Mouse (Mus musculus): ENCODE results near the gene Olfr312.

Gene Olfr312

DNA sequence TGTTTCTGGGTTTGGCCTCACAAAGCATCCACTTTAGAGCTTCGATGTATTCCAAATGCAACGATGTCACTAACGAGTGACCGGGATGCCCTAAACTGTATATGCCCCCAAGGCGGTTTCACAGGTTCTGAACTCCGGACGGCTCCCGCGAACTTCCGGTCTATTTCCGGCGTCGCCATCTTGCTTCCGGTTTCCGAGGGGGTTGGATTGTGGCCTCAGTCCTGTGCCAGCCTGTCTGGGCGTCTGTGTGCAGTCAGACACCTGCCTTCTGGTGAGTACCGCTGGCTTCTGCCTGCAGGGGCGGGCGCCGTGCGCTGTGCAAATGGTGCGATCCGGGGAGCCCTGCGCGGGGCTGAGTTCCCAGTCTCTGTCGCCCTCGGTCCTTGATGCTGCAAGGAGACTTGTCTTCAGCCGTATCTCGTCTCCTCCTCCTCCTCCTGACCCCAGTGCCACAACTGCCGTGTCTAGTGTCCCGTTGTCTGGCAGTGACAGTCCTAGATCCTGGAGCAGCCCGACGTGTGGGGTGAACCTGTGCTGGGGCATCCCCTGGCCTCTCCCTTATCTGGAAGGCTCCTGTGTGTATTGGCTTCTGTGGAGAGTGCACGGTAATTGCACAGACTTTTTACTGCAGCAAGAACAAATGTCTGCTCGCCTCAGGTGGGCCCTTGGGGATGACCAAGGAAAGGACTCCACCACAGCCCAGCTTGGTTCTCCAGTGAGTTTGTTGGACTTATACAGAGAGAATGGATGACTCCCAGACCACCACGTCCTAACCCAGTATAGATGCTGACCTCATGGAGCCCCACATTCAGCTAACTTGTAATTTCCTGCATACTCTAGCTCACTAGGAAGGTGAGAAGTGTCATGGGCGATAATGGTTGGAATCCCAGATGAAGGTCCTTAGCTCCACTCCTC is 38.3 kb downstream of the Olfr312 start, which contains the start of gene 2810021J22Rik:
TSS of gene 2810021J22Rik (plus strand) at position 178 of the 915 bp plus-strand sequence.
- peak; percentile 83 to 88 for DNase-seq

DNA sequence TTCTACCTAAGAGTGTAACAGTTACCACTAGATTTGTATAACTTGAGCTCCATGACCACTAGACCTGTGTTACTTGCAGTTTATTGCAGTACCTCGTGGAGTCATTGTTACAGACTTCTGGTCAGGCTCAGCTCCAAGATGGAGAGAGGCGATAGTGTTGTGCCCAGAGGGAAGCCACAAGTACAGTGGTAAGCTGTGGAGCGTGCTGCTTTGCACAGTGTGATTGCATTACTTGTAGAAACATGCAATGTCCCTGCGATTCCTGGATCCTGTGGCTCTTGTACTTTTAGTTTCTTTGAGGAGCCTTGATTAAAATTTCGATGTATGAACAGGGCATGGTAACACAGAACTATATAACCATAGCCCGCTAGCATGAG is 38.9 kb downstream of the Olfr312 start:
- DNase-seq = no peak

DNA sequence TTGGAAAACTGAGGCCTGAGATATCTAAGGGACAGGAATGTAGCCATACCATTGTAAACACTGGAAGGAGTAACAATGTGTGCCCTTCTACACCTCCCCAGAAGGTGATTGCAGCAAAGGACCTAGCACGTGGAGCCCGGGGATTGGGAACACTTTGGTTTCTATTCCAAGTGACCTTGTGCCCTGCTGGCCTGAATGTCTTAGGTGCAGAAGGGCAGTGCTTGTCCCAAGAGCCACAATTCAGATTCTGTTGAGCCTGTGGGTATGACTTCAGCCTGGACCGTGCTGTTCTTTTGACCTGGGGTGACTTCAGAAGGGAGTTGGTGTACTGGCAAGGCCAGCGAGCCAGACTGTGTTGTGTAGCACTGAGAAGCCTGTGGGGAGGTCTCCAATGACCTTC is 41.9 kb downstream of the Olfr312 start:
- DNase-seq = no peak

DNA sequence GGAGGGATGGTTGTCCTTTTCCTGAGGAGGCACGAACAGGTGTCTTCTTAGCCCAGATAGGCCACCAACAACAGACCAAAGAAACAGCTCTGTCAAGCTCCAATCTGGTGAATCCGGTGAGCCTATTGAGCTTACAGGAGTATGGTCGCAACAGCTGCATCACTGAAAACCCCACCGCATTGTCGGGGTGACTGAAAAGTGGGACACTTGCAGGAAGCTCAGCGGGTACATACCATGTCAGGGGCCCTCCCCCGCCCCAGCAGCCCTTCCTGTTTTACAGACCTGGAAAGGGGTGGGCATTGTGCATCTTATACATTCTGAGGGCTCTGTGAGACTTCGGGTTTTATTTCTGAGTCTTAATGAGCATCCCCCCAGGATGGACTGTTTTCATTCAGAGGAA is 54.7 kb downstream of the Olfr312 start:
- no peak for DNase-seq
